8 mouse cellular contexts compared by ENCODE assay signal in the genomic region with DNA sequence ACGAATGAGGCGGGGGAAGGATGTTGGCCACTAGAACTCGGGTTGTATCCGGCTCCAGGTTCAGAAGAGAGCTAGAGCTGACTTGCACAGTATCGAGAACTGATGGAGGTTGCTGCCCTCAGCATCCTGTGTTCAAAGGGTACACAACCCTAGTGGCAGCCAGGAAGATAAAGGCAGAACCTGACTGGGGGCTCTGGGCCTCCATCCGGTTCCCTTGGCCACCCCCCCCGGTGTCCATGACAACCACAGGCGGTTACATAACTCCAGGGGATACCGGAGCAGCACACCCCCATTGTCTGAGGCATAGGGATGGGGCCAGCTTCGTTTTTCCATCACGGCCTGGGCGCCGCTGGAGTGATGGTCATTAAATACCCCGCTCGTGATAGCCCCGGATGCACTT. TPM values are rescaled to one million over a fixed set of nuclear protein-coding genes. Genes with fewer than 3 reads are reported as not detected.
DNase-seq lines count a peak whose midpoint lies in the region; ATAC-seq and TF ChIP-seq lines count a peak whose summit lies in the region.

No protein-coding gene starts in this region.

- H3K9me3 ChIP-seq in ES-E14 (ENCODE audit: control insufficient read depth, insufficient read depth, low read depth, low read length), result no peaks in the 10 kb centered on the region
- no peaks in the 10 kb centered on the region for H3K9me3 ChIP-seq in heart, embryonic 15.5 days (replicated peaks)

- peak overlapping the region; percentile 82 for H3K9ac ChIP-seq in ES-E14 (ENCODE audit: insufficient read depth, low read depth, low read length, poor library complexity, severe bottlenecking)
- peak overlapping the region; percentile 78 for H3K9ac ChIP-seq in heart, embryonic 15.5 days

- peak overlapping the region; percentile 86 for H3K4me2 ChIP-seq in heart, embryonic 15.5 days

- H3K4me1 ChIP-seq in ES-E14 (ENCODE audit: control insufficient read depth in 2 of 2, insufficient read depth in 2 of 2, low read length in 2 of 2, poor library complexity in 1 of 2), result peaks cover 3 to 13% of the 10 kb centered on the region in 2 experiments; a peak in 1 of 4 replicates
- H3K4me1 ChIP-seq in heart, embryonic 15.5 days (replicated peaks), result peaks cover 34% of the 10 kb centered on the region

- peaks cover 3% of the 10 kb centered on the region; the same call in 1 of the 2 replicates for H3K36me3 ChIP-seq in ES-E14 (ENCODE audit: control insufficient read depth, insufficient read depth, low read length, poor library complexity, severe bottlenecking)
- peaks cover 16% of the 10 kb centered on the region for H3K36me3 ChIP-seq in heart, embryonic 15.5 days

- peak overlapping the region; percentile 92 to 96 for H3K4me3 ChIP-seq in ES-E14 (ENCODE audit: insufficient read depth in 1 of 2, low read depth in 1 of 2, low read length in 2 of 2, poor library complexity in 1 of 2, severe bottlenecking in 1 of 2)
- H3K4me3 ChIP-seq in heart, embryonic 15.5 days, result peak overlapping the region; percentile 89

- peak; percentile 14; the same call in 1 of the 2 replicates for ATAC-seq in common myeloid progenitor, adult 5-6 weeks (replicated peaks; ENCODE audit: low read depth, poor library complexity, severe bottlenecking)
- no peak for ATAC-seq in heart, embryonic 15.5 days (replicated peaks; ENCODE audit: insufficient number of reproducible peaks, insufficient read depth, low FRiP score, low read depth)
- no peak for ATAC-seq in erythroid progenitor cell, adult 5-6 weeks (replicated peaks; ENCODE audit: low FRiP score, poor library complexity, severe bottlenecking)

- WGBS in heart, embryonic 15.5 days, result 6% methylated on average over 16 of the region's 16 CpGs

- in situ Hi-C loops in ES-E14 (cut with MboI; ENCODE audit: low sequenced_read_pairs in 2 of 2, unreplicated experiment in 2 of 2), result no loop called here

- no peaks in the 10 kb centered on the region; the same call in 1 of the 2 replicates for H3K27me3 ChIP-seq in heart, embryonic 15.5 days

- H3K27ac ChIP-seq in ES-E14 (ENCODE audit: insufficient read depth, low read depth, low read length, poor library complexity, severe bottlenecking), result no peak overlapping the region
- H3K27ac ChIP-seq in heart, embryonic 15.5 days, result peak overlapping the region; percentile 96

- DNase-seq in A20 (ENCODE audit: low read depth, low spot score), result peak; percentile 57
- DNase-seq in ES-E14 (ENCODE audit: low read depth, low spot score), result no peak
- DNase-seq in kidney, postnatal 36 days, result peak; percentile 37 to 56
- peak; percentile 52 for DNase-seq in lung, postnatal 14 days
- DNase-seq in right cerebral cortex, postnatal 10 days (ENCODE audit: low spot score in 2 of 2), result peak; percentile 67 to 78

TF ChIP-seq in ES-E14, 5 proteins besides CTCF, POLR2A, EP300 and RAD21:
- no peak for TF ChIP-seq CHD2 (IDR thresholded peaks at IDR 0.05; ENCODE audit: low read depth, low read length)
- TF ChIP-seq MAFK (IDR thresholded peaks at IDR 0.05; ENCODE audit: insufficient read depth, low read depth, low read length), result no peak
- TF ChIP-seq ZNF384 (IDR thresholded peaks at IDR 0.05; ENCODE audit: low read depth, low read length), result no peak
- TF ChIP-seq HCFC1 (IDR thresholded peaks at IDR 0.05; ENCODE audit: borderline replicate concordance, insufficient read depth, low read length), result no peak
- TF ChIP-seq ZC3H11A (IDR thresholded peaks at IDR 0.05; ENCODE audit: borderline replicate concordance, low read depth, low read length), result no peak

RNA-seq across cellular contexts. Expression of a gene that starts 0.7 kb away (rescaled TPM):
- total RNA-seq in ES-E14 (2012; rRNA removed), result 11.7 and 12.2 TPM in 2 replicates
- 6.5 and 13.3 TPM in 2 replicates for total RNA-seq in common myeloid progenitor, adult 5-6 weeks (2017)
- polyA plus RNA-seq in heart, embryonic 15.5 days (2015; fragmentation: Nextera tagmentation; extraction: Ambion mirVana), result 34.6 and 45.0 TPM in 2 replicates
- 1.3 and 1.4 TPM in 2 replicates for total RNA-seq in erythroid progenitor cell, adult 5-6 weeks (2015; ENCODE audit: low replicate concordance)
- total RNA-seq in erythroid progenitor cell, adult 5-6 weeks (2017; ENCODE audit: low replicate concordance), result 3.0 and 4.5 TPM in 2 replicates

RNA-seq across cellular contexts. Expression of a gene that starts 2.0 kb away (rescaled TPM):
- total RNA-seq in ES-E14 (2012; rRNA removed), result 135 and 148 TPM in 2 replicates
- total RNA-seq in common myeloid progenitor, adult 5-6 weeks (2017), result 79.0 and 80.0 TPM in 2 replicates
- 149 and 188 TPM in 2 replicates for polyA plus RNA-seq in heart, embryonic 15.5 days (2015; fragmentation: Nextera tagmentation; extraction: Ambion mirVana)
- 23.1 and 38.2 TPM in 2 replicates for total RNA-seq in erythroid progenitor cell, adult 5-6 weeks (2015; ENCODE audit: low replicate concordance)
- 14.1 and 17.5 TPM in 2 replicates for total RNA-seq in erythroid progenitor cell, adult 5-6 weeks (2017; ENCODE audit: low replicate concordance)

RNA-seq across cellular contexts. Expression of a gene that starts 6.2 kb away (rescaled TPM):
- total RNA-seq in ES-E14 (2012; rRNA removed), result 60.5 and 65.1 TPM in 2 replicates
- total RNA-seq in common myeloid progenitor, adult 5-6 weeks (2017), result 9.6 and 17.6 TPM in 2 replicates
- polyA plus RNA-seq in heart, embryonic 15.5 days (2015; fragmentation: Nextera tagmentation; extraction: Ambion mirVana), result 68.4 and 84.1 TPM in 2 replicates
- total RNA-seq in erythroid progenitor cell, adult 5-6 weeks (2015; ENCODE audit: low replicate concordance), result 23.9 and 35.7 TPM in 2 replicates
- 17.8 and 18.1 TPM in 2 replicates for total RNA-seq in erythroid progenitor cell, adult 5-6 weeks (2017; ENCODE audit: low replicate concordance)

RNA-seq across cellular contexts. Expression of a gene that starts 23.0 kb away (rescaled TPM):
- total RNA-seq in ES-E14 (2012; rRNA removed), result 10.6 and 22.3 TPM in 2 replicates
- total RNA-seq in common myeloid progenitor, adult 5-6 weeks (2017), result 5.4 and 6.6 TPM in 2 replicates
- polyA plus RNA-seq in heart, embryonic 15.5 days (2015; fragmentation: Nextera tagmentation; extraction: Ambion mirVana), result 0.81 and 1.9 TPM in 2 replicates
- not detected in 2 replicates for total RNA-seq in erythroid progenitor cell, adult 5-6 weeks (2015; ENCODE audit: low replicate concordance)
- 0.13 TPM in 1 of 2 replicates, not detected in the other for total RNA-seq in erythroid progenitor cell, adult 5-6 weeks (2017; ENCODE audit: low replicate concordance)

RNA-seq across cellular contexts. Expression of a gene that starts 25.1 kb away (rescaled TPM):
- total RNA-seq in ES-E14 (2012; rRNA removed), result 60.4 and 63.8 TPM in 2 replicates
- total RNA-seq in common myeloid progenitor, adult 5-6 weeks (2017), result 22.6 and 22.7 TPM in 2 replicates
- polyA plus RNA-seq in heart, embryonic 15.5 days (2015; fragmentation: Nextera tagmentation; extraction: Ambion mirVana), result 10.5 and 11.8 TPM in 2 replicates
- 2.1 and 4.0 TPM in 2 replicates for total RNA-seq in erythroid progenitor cell, adult 5-6 weeks (2015; ENCODE audit: low replicate concordance)
- 0.83 and 4.0 TPM in 2 replicates for total RNA-seq in erythroid progenitor cell, adult 5-6 weeks (2017; ENCODE audit: low replicate concordance)
